Mouse (Mus musculus) limb, embryonic 14.5 days (tissue): ENCODE measurements at regions not wholly inside any gene's neighbourhood (a gene's known extent, or its start where the extent isn't known, plus 50 kb on each side); places are given as distances from the start of the nearest gene placed in this dataset.

ENCODE experiments used
- ATAC-seq: fragments of 200-750 bp; cut with Nextera tagmentation; 2 replicates; pipeline ENCODE4 v1.8.0; 2017; ENCODE audit warnings: low read depth, moderate number of reproducible peaks, moderate TSS enrichment; ENCODE audit not compliant: low FRiP score
- DNase-seq: peaks from one replicate; pipeline ENCODE4 v3.0.0-alpha.2; 2015; ENCODE audit warnings: low spot score
- H3K27ac ChIP-seq: fragments of 300-500 bp; sonication (generic); replicated peaks from 2 replicates; pipeline ENCODE4 v1.5.1; 2014; ENCODE audit warnings: low read depth, mild to moderate bottlenecking, low read length, moderate library complexity, mixed read lengths
- H3K27me3 ChIP-seq: fragments of 300-500 bp; sonication (generic); 2 replicates; pipeline ENCODE4 v1.6.1; 2014; ENCODE audit warnings: low read length, mixed read lengths; ENCODE audit not compliant: control insufficient read depth, insufficient read depth
- H3K36me3 ChIP-seq: fragments of 300-500 bp; sonication (generic); 2 replicates; pipeline ENCODE4 v1.6.1; 2014; ENCODE audit warnings: mild to moderate bottlenecking, low read length, moderate library complexity, mixed read lengths; ENCODE audit not compliant: control insufficient read depth, insufficient read depth
- H3K4me1 ChIP-seq: fragments of 300-500 bp; sonication (generic); 2 replicates; pipeline ENCODE4 v1.6.1; 2014; ENCODE audit warnings: antibody characterized with exemption, low read length, mixed read lengths; ENCODE audit not compliant: control insufficient read depth, insufficient read depth
- H3K4me2 ChIP-seq: fragments of 300-500 bp; sonication (generic); replicated peaks from 2 replicates; pipeline ENCODE4 v1.6.1; 2014; ENCODE audit warnings: low read depth, mild to moderate bottlenecking, low read length, moderate library complexity; ENCODE audit not compliant: severe bottlenecking
- H3K4me3 ChIP-seq: fragments of 300-500 bp; sonication (generic); replicated peaks from 2 replicates; pipeline ENCODE4 v1.5.1; 2014; ENCODE audit warnings: low read length
- H3K9ac ChIP-seq: fragments of 300-500 bp; sonication (generic); 2 replicates; pipeline ENCODE4 v1.6.1; 2014; ENCODE audit warnings: mild to moderate bottlenecking, low read depth, low read length, moderate library complexity; ENCODE audit not compliant: severe bottlenecking
- H3K9me3 ChIP-seq: fragments of 300-500 bp; sonication (generic); 2 replicates; pipeline ENCODE4 v1.6.1; 2016; ENCODE audit warnings: low read length; ENCODE audit not compliant: control insufficient read depth
- POLR2A ChIP-seq: fragments of 200-500 bp; IDR thresholded peaks from 2 replicates; pipeline ENCODE4 v1.8.0; 2012; ENCODE audit warnings: inconsistent platforms, mild to moderate bottlenecking, moderate library complexity, borderline replicate concordance; ENCODE audit not compliant: insufficient read depth, insufficient read length; ENCODE audit errors: extremely low read depth
- WGBS: fragments of 180-500 bp; shearing (Covaris S2); extraction: QIAGEN DNeasy Blood & Tissue Kit; methylation state at CpG from one replicate; pipeline ENCODE4 v1.1.7; 2014; 5-methylcytosine and 5-hydroxymethylcytosine counted together

DNA sequence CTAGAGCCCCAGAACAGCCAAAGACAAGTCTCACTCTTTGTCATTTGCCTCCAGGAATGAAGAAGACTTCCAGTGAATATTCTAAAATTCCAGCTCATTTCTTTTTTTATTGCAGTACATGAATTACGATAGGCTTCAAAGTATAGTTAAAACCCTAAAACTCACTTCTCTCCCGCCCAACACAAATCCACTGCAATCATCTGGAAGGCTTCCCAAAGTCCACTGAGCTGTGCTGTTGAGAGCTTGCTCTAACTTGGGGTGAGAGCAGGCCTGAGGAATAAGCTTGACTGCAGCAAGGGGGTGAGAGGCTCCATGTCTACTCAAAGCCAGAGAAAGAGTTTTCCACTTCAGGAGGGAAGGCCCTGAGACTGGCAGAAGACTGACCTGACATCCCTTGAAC is 466.5 kb downstream of the Insc start:
- ATAC-seq = no peak
- Histone ChIP-seq H3K36me3 (no peaks in the 10 kb centered on the region), H3K4me2 (no peak overlapping the region), H3K27me3 (no peaks in the 10 kb centered on the region), H3K9me3 (no peaks in the 10 kb centered on the region), H3K27ac (no peak overlapping the region), H3K4me1 (no peaks in the 10 kb centered on the region), H3K4me3 (no peak overlapping the region), H3K9ac (no peak overlapping the region)
- no peak for DNase-seq
- 38% methylated on average over 2 of the region's 2 CpGs for WGBS
- TF ChIP-seq POLR2A = no peak

DNA sequence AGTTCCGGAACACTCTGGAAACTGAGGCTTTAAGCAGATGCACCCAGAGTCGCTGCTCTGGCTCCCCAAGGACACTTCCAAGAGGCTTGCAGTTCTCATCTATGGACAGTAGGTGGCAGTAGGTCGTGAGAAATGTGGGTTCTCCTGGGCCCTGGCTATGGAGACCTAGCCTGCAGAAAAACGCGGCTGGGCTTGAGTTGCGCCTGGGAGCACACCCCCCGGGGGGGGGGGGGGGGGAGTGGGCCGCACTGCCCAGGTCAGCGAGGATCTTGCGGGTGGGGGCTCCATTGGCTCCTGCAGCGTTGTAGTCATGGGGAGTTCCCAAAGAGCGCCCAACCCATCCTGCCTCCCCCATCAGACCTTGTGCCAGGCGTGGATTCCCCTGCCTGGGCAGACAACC is 473.3 kb downstream of the Insc start:
- WGBS = 4% methylated on average over 10 of the region's 13 CpGs
- Histone ChIP-seq H3K4me3 (peak overlapping the region; percentile 32), H3K27ac (no peak overlapping the region), H3K9ac (peak overlapping the region; percentile 28), H3K4me2 (peak overlapping the region; percentile 70), H3K36me3 (no peaks in the 10 kb centered on the region), H3K4me1 (peaks cover 17% of the 10 kb centered on the region), H3K27me3 (0 out of 2 replicates have a peak, but pooled peaks cover 4% of the 10 kb centered on the region), H3K9me3 (no peaks in the 10 kb centered on the region)
- peak; percentile 95 for ATAC-seq
- DNase-seq = peak; percentile 92
- TF ChIP-seq POLR2A = no peak

- Histone ChIP-seq H3K4me1 (peaks cover 17% of the 10 kb centered on the region), H3K9ac (peak overlapping the region; percentile 28), H3K4me3 (peak overlapping the region; percentile 32), H3K36me3 (no peaks in the 10 kb centered on the region), H3K27ac (no peak overlapping the region), H3K4me2 (peak overlapping the region; percentile 70), H3K27me3 (0 out of 2 replicates have a peak, but pooled peaks cover 4% of the 10 kb centered on the region), H3K9me3 (no peaks in the 10 kb centered on the region)
- WGBS = 3% methylated on average over 5 of the region's 5 CpGs
- ATAC-seq (no peak), DNase-seq (peak; percentile 16)
- no peak for TF ChIP-seq POLR2A
Measured at GRCm38 (mm10) chr7:115217255-115217654, 473.8 kb downstream of the Insc start.

DNA sequence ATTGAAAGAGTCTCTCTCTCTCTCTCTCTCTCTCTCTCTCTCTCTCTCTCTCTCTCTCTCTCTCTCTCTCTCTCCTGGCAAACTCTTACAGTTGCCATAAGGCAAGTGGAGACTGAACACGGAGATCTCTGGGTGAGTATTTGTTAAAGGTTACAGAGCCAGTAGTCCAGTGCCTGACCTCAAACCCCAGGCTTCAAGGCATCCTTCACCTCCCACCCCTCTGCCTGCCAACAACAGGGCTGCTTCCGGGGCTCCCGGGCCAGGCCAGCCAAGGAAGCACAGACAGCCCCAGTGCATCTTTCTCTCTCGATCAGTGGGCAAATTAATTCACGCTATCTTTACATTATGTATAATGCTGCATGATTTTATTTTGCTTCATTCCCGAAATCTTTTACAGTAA is 474.2 kb downstream of the Insc start:
- Histone ChIP-seq H3K4me2 (no peak overlapping the region), H3K27me3 (0 out of 2 replicates have a peak, but pooled peaks cover 4% of the 10 kb centered on the region), H3K36me3 (no peaks in the 10 kb centered on the region), H3K9ac (no peak overlapping the region), H3K27ac (no peak overlapping the region), H3K4me3 (no peak overlapping the region), H3K9me3 (no peaks in the 10 kb centered on the region), H3K4me1 (peaks cover 17% of the 10 kb centered on the region)
- WGBS = 48% methylated on average over 6 of the region's 6 CpGs
- TF ChIP-seq POLR2A = no peak
- DNase-seq (no peak), ATAC-seq (no peak)

GRCm38 (mm10) chr7:115218596-115219180 is 475.2 kb downstream of the Insc start:
- ATAC-seq (no peak), DNase-seq (no peak)
- Histone ChIP-seq H3K9me3 (no peaks in the 10 kb centered on the region), H3K27ac (no peak overlapping the region), H3K9ac (no peak overlapping the region), H3K4me3 (no peak overlapping the region), H3K4me1 (peaks cover 17% of the 10 kb centered on the region), H3K4me2 (no peak overlapping the region), H3K36me3 (no peaks in the 10 kb centered on the region), H3K27me3 (0 out of 2 replicates have a peak, but pooled peaks cover 4% of the 10 kb centered on the region)
- TF ChIP-seq POLR2A = no peak
- 28% methylated on average over 13 of the region's 13 CpGs for WGBS
